Mouse (Mus musculus): ENCODE results near the gene Nfe2.

The Nfe2 gene

GRCm38 (mm10) chr15:103257790-103258728, at the start of gene Nfe2:
Nfe2 (minus strand) TSS chr15:103258403.
- DNase-seq (ENCODE audit: low spot score), result no peak

GRCm38 (mm10) chr15:103307125-103307524, 48.9 kb upstream of the Nfe2 start:
- peak; percentile 98 for DNase-seq (ENCODE audit: low spot score)

- DNase-seq (ENCODE audit: low spot score), result no peak
Observed at GRCm38 (mm10) chr15:103305792-103306645, 47.8 kb upstream of the Nfe2 start.

GRCm38 (mm10) chr15:103305070-103305678, 47.0 kb upstream of the Nfe2 start:
- peak; percentile 99 for DNase-seq (ENCODE audit: low spot score)

GRCm38 (mm10) chr15:103304616-103304969, 46.4 kb upstream of the Nfe2 start:
- peak; percentile 47 for DNase-seq (ENCODE audit: low spot score)

- DNase-seq (ENCODE audit: low spot score), result peak; percentile 72
Observed at GRCm38 (mm10) chr15:103303916-103304615, 45.9 kb upstream of the Nfe2 start.

GRCm38 (mm10) chr15:103302341-103303021, 44.3 kb upstream of the Nfe2 start:
- no peak for DNase-seq (ENCODE audit: low spot score)

GRCm38 (mm10) chr15:103301547-103302340, 43.5 kb upstream of the Nfe2 start:
- no peak for DNase-seq (ENCODE audit: low spot score)

- peak; percentile 81 for DNase-seq (ENCODE audit: low spot score)
Observed at GRCm38 (mm10) chr15:103301046-103301445, 42.8 kb upstream of the Nfe2 start.

GRCm38 (mm10) chr15:103300560-103300959, 42.4 kb upstream of the Nfe2 start:
- no peak for DNase-seq (ENCODE audit: low spot score)

- peak; percentile 56 for DNase-seq (ENCODE audit: low spot score)
Observed at GRCm38 (mm10) chr15:103300067-103300471, 41.9 kb upstream of the Nfe2 start.

- no peak for DNase-seq (ENCODE audit: low spot score)
Observed at GRCm38 (mm10) chr15:103299644-103300043, 41.4 kb upstream of the Nfe2 start.

GRCm38 (mm10) chr15:103298861-103299616, 40.8 kb upstream of the Nfe2 start:
- no peak for DNase-seq (ENCODE audit: low spot score)

- no peak for DNase-seq (ENCODE audit: low spot score)
Observed at GRCm38 (mm10) chr15:103298026-103298425, 39.8 kb upstream of the Nfe2 start.

GRCm38 (mm10) chr15:103297313-103297712, 39.1 kb upstream of the Nfe2 start:
- no peak for DNase-seq (ENCODE audit: low spot score)

- DNase-seq (ENCODE audit: low spot score), result no peak
Observed at GRCm38 (mm10) chr15:103295851-103296250, 37.6 kb upstream of the Nfe2 start.

- DNase-seq (ENCODE audit: low spot score), result no peak
Observed at GRCm38 (mm10) chr15:103294649-103295048, 36.4 kb upstream of the Nfe2 start.

- DNase-seq (ENCODE audit: low spot score), result no peak
Observed at GRCm38 (mm10) chr15:103293375-103293774, 35.2 kb upstream of the Nfe2 start.

- no peak for DNase-seq (ENCODE audit: low spot score)
Observed at GRCm38 (mm10) chr15:103292673-103293345, 34.6 kb upstream of the Nfe2 start.

All from MN1 (cell line).